Mouse (Mus musculus) lung, adult 2 months (tissue): ENCODE data around the gene Dolk.

Source experiments
- CTCF ChIP-seq: fragments of 200-500 bp; IDR thresholded peaks from 2 replicates; pipeline ENCODE4 v1.5.1; 2011; ENCODE audit warnings: mild to moderate bottlenecking, low read length, control low read depth; ENCODE audit not compliant: insufficient read depth
- POLR2A ChIP-seq: fragments of 200-500 bp; IDR thresholded peaks from 2 replicates; pipeline ENCODE4 v1.6.1; 2011; ENCODE audit warnings: low read depth, mild to moderate bottlenecking, control low read depth, low read length, borderline replicate concordance; ENCODE audit errors: extremely low read depth

GRCm38 (mm10) chr2:30240267-30240666 lies 45.9 kb downstream of the Dolk start, which contains the start of gene Gm28035:
- TF ChIP-seq CTCF (no peak), POLR2A (no peak)
